Mouse (Mus musculus): ENCODE data around the gene Ggact. TPM values are rescaled to one million over a fixed set of nuclear protein-coding genes. Genes with fewer than 3 reads are reported as not detected.

Ggact gene
- total RNA-seq (2021): 10 to 100 TPM; 28.8 to 32.1 TPM

DNA sequence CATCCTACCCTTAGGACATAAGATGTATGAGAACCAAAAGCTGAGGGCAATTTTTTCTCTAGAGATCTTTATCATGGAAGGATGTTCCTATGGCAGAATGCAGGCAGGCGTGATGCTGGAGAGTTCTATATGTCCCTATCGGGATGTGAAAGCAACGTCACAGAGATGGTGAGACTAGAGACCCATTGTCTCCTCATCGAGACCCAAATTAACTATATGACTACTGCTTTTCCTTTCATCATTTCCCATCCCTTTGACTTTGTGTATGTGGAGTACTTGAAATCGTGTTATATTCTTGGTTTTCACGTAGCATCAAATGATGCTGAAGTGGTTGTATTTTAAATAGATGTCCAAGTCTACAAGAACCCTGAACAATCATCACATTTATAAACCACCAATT is at the start of gene Ggact:
Gene Ggact, minus strand, starts transcription at position 101 of the 400 bp plus-strand sequence.
- DNase-seq (ENCODE audit: low spot score in 2 of 2): no peak
- intact Hi-C loops (cut with DNase I): no loop called here

DNA sequence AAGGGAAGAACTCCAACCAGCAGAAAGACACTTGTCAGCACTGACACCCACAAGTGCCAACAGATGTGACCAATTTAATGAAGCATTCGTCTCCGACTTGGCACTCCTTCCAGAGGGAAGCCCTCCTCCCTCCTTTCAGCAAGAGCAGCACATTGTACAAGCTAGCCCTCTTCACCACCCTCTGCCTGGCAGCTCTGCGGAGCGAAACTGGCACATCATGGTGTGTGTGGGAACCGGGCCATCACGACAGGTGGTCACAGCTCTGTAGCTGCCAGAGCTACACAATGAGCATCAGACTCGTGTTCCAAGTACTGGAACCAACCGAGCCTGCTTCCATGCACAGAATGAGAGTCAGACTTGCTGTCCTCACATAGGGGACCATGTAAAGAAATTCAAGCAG is 44.4 kb upstream of the Ggact start:
- peak; percentile 88 to 91 for DNase-seq (ENCODE audit: low spot score in 2 of 2)
- intact Hi-C loops (cut with DNase I): no loop called here

DNA sequence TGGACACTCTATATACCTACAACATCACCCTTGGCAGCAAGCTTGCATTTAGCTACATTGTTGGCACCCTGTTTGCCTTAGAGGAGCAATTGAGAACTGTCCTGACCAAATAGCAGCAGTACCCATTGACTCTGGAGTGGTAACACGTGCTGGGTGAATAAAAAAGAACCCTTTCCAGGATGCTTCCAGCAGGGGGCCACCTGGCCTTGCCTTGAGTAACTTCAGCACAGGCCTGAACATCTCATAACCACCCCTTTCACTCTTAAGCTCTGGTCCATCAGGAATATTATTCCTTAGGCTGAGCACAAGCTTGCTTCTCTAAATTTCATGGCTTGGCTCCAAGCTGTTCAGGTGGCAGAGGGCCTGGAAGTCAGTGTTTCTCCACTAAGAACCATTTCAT is 39.8 kb upstream of the Ggact start:
- intact Hi-C loops (cut with DNase I): no loop called here
- peak; percentile 50 to 61 for DNase-seq (ENCODE audit: low spot score in 2 of 2)

DNA sequence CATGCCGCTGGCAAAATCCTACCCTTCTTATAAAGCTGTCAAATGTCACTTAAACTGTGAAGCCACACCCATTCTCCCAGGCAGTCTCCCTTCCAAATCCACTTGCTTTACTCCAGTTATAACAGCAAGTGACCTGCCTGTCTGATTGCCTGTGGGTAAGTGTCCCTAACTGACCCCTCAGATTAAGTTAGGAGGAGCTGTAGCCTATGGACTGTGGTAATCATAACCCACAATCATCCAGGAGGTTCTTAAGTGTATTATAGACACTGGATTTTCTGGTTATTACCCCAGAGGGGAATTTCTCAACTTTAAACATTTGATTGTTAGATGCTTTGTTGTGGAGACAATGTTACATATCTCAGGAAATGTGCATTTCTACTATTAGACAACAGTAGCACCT is 39.0 kb upstream of the Ggact start:
- intact Hi-C loops (cut with DNase I): no loop called here
- DNase-seq (ENCODE audit: low spot score in 2 of 2): no peak

DNA sequence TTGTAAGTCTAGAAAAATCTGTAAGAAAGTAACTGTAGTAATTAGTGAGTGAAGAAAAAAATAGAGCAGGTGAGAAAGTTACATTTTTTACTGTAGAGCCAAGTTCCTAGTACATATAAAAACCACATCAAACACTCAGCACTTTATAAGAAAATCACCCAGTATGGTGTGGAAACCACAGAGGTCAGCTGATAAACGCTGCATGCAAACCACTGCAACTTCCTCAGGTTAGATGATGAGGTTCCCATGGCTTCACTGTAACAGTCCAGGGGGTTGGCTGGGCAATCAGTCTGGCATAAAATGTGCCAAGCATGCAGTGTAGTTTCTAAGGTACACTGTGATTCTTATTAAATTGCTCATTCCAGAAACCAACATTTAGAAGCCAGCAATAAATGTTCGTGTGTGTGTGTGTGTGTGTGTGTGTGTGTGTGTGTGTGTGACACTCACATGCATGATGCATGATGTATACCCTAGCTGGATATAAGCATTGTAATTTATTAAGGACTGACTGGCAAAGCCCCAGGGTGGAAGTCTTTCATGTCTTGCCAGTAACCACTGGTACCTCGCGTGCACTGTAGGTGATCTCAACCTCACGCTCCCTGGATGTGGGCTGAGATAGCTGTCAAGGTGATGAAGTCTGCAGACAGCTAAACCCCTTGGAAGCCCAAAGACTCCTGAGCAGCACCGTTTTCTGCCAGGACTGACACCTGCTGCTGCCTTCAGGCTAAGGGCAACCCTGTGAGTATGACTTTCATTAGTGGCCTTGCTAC is 38.3 kb upstream of the Ggact start:
- DNase-seq (ENCODE audit: low spot score in 2 of 2): no peak
- intact Hi-C loops (cut with DNase I): no loop called here

DNA sequence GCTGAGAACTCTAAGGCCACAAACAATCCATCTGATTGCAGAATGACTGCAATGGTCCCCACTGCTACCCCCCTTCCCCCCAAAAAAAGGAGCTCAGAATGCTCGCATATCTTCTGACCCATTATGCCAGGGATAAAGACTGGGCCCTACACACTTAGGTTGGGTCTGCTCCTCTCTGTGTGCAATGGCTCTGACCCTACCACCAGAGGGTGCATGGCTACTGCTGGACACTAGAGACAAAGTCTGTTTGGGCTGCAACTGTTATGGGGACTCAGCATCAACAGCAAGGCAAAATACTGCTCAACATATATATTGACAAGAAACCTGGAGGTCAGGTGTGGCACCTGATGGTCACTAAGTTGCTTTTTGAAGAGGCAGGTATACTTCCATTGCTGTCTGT is 37.4 kb upstream of the Ggact start:
- DNase-seq (ENCODE audit: low spot score in 2 of 2): no peak
- intact Hi-C loops (cut with DNase I): no loop called here

DNA sequence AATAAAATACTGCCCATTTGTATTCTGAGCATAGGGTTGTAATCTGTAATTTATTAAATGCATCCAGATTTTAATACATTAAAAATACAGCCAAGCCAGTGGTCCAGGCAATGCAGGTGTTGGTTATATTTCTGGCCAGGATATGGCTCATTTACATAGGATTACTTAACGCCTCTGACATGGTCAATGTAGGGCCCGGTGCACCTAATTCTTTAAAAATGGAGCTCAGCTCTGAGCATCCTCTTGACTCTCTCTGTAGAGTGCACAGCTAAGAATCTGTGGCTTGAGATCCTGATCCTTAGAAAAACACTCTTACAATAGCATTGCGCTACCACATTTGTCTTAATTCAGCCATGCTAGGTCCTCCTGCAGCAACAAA is 29.9 kb upstream of the Ggact start:
- intact Hi-C loops (cut with DNase I): no loop called here
- no peak for DNase-seq (ENCODE audit: low spot score in 2 of 2)

DNA sequence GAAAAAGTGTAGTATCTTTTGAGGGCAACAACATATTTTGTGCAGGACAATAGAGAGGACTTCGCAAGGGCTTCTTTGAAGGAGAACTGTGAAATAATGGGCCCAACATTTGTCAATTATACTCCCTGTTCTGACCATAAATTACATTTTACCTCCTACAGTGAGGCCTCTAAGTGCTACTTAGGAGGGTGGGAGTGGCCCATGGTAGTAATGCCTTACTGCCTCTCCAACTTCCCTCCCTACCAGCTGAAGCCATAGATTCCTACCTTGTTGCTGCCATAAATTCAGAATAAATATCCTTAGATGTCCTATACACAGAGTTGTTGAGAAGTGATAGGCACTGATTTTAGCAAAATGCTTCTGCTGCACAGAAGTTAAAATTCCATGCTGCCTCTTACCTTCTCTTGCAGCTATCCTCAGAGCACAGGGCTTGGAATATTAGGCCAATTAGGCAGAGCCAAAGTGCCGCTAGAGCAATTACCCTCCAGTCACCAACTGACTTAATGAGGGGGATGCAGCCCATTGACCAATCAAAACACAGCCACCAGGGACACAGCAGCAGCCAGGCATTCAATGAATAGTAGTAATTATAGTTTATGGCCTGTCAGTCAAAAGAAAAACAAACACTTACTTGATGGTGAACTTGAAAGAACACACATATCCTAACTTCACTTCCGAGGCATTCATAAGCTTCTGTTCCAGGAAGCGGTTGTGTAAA is 29.4 kb upstream of the Ggact start:
- intact Hi-C loops (cut with DNase I): no loop called here
- DNase-seq (ENCODE audit: low spot score in 2 of 2): no peak

DNA sequence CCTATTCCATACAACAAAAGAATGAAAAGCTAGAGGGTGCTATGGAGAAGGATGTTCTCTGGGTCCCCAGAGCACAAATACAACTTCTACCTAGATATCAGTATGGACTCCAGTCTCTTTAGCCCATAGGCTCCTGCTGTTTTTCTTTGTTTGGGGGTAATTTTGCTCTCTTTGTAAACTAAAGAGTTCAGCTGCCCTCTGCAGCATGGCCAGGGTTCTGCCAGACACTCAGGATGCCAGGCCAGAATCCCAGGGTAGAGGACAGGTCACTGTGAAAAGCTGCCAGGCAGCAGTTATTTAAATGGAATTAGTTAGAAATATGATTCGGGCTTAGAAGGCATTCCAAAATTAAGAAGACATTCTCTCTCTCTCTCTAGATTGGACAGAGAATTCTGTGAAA is 22.9 kb upstream of the Ggact start:
- intact Hi-C loops (cut with DNase I): no loop called here
- DNase-seq (ENCODE audit: low spot score in 2 of 2): no peak

DNA sequence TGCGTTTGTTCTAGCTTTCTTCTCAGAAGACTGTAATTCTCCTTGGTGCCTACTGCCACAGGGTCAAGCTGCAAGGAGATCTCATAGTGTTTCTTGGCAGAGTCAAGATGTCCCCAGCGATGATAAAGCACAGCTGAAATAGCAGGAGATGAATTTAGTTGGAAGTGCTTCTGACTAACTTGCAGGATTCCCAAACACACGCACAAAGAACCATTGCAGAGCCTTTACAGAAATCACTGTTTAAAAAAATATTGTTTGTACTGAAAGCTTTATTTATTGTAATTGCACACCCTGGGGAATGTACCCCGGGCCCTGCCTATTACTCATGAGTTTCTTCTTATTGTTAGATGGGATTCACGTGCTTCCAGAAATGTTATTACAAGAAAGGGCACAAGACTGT is 6.5 kb upstream of the Ggact start:
- intact Hi-C loops (cut with DNase I): no loop called here
- DNase-seq (ENCODE audit: low spot score in 2 of 2): no peak

DNA sequence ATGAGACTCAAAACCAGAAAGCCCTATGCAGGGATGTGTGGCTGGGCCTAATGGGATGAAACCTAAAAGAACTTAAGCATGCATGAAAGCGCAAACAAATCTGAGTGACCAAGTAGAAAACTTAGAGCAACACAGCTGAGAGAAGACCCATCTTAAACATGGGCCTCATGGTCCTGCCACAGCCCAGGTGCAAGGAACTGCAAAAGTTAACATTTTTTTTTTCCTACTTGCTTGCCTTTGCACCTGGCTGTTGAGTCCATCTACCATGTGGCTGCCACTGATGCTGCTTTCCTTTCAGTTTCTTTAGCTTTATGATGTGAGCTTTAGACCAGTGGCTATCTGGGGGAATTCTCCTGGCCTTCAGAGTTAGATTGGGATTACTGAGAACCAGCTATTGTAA is 4.1 kb upstream of the Ggact start:
- no peak for DNase-seq (ENCODE audit: low spot score in 2 of 2)
- intact Hi-C loops (cut with DNase I): no loop called here

DNA sequence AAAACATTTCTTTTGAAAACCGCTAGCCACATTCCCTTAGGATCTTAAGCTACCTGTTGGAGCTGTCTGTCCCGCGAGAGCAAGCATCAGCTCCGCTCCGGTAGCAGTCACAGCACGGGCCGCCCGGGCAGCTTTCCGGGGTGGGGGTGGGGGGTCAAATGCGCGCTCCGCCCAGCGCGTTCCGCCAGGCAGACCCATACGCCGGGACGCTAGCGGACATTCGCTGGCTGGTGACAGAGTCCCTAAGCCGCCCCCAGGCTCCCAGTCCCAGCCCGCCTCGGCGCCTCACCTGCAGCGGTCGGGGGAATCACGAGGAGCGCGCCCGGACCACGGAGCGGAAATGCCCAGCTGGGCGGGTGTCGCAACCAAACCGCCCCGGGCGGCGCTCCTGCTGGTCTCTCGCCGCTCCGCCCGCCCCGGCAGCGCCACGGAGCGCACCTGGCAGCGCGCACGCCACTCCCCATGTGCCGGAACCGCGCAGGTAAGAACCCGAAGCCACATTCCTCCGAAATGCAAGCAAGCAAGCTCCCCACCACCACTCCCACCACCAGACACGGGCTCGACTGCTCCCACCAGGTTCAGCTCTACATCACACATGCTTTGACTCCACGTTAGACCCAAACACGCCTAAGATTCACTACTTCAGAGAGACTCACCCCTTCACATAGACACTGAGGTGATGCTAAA is 602 bp downstream of the Ggact start:
- intact Hi-C loops (cut with DNase I): no loop called here
- DNase-seq (ENCODE audit: low spot score in 2 of 2): peak; percentile 71 to 78

DNA sequence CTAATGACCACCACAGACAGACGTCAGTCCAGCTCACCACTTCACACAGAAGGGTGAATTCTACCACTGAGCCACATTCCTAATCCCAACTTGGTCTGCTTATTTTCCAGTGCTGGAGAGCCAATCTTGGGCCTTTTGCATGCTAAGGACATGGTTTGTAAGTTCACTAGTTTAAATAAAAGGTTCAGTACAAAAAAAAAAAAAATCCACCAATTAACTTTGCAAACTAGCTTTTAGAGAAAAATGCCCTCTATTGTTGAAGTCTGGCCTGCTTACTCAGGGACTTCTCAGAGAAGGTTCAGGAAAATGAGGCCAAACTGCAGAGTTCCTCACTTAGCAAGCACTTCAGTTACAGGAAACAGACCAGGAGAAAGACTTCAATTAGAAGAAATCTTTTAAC is 1.4 kb downstream of the Ggact start:
- DNase-seq (ENCODE audit: low spot score in 2 of 2): no peak
- intact Hi-C loops (cut with DNase I): no loop called here

DNA sequence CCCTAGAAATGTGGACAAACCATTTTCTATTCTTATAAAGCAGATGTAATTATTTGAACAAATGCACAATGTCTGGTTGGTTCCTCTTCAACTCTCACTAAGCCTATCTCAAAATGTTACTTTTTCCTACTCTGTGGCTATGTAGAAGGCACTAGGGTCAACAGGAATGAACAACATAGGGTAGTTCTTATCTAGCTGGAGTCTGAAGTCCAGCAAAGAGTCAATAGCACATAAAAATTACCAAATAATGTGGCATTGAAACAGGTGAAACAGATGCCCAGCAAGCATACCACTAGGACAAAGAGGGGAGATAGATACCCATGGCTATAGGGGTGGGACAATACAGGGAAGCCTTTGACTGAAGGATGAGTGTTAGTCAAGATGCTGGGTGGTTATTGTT is 2.3 kb downstream of the Ggact start:
- intact Hi-C loops (cut with DNase I): no loop called here
- no peak for DNase-seq (ENCODE audit: low spot score in 2 of 2)

DNA sequence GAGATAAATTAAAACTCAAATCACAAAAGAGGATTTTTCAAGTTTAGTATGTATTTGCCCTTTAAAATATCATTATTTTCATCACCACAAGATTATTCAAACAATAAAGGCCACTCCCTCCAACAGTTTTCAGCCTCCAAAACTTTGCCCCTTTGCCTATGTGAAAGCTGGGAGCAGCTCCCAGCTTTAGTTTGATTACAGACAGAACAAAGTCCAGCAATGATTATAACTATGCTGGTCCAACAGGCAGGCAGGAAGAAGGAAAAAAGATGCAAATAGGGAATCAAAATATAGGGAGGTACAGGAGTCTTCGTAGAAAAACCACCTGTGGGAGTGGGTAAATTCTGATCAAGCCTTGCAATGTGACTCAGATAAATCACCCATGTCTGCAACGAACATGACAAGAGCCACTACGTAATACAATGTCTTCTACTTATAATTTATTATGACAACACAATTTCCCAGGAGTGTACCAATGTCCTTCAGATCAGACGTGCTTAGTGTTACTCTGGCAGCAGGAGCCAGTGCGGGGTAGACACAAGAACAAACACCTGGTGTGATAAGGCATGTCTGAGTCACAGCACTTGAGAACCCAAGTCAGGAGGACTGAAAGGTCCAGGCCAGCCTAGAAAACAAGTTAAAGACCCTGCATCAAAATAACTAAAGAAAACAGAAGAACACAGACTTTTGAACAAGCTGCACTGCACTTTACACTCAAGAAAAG is 4.0 kb downstream of the Ggact start:
- intact Hi-C loops (cut with DNase I): no loop called here
- DNase-seq (ENCODE audit: low spot score in 2 of 2): no peak

DNA sequence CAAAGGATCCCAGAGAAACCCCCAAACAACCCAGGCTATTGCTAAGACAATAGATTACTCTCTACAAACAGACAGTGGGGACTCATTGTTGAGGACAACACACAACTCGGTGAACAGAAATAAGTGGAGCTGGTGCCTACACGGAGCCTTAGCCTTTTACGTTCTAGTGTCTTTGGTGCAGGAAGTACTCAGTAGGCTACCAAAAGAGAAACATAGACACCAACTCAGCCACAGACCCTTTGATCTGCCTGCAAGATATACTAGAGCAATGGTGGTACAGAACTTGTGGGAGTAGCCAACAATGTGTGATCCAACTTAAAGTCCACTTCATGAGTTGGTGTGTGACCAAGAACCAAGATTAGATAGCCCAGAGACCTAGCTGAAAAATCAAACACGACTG is 5.5 kb downstream of the Ggact start:
- no peak for DNase-seq (ENCODE audit: low spot score in 2 of 2)
- intact Hi-C loops (cut with DNase I): no loop called here

DNA sequence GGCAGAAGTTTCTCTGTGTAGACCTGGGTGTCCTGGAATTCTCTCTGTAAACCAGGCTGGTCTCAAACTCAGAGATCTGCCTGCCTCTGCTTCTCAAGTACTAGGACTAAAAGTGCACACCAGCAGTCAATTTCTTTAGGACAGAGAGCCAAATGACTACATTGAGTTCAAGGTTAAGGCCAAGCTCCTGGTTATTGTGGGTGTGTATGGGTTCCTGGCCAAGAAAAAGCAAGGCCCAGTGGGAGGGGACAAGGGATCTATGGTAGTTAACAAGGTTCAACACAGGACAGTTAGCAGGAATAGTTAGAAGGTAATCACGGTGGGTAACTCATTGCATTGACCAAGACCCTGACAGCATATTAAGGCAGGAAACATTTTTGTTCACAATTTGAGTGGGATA is 8.6 kb downstream of the Ggact start:
- intact Hi-C loops (cut with DNase I): no loop called here
- DNase-seq (ENCODE audit: low spot score in 2 of 2): no peak

DNA sequence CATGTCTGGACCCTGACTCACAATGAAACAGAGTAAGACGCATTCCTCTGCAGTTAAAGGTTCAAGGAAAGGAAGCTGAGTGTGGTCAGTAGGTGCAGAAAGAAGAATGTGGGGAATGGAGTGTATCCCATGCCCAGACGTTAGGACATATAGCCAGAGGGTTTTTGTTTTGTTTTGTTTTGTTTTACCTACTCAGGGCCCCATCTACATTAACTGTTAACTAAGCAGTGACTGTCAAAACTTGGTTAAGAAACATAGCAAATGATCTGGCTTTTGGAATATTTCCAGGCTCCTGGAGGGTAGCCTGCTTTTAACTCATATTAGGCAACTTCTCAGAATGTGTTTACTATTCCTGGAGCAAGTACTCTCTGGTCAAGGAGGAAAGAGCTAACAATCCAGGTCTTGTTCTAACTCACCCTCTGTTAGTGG is 9.6 kb downstream of the Ggact start:
- no peak for DNase-seq (ENCODE audit: low spot score in 2 of 2)
- intact Hi-C loops (cut with DNase I): no loop called here

DNA sequence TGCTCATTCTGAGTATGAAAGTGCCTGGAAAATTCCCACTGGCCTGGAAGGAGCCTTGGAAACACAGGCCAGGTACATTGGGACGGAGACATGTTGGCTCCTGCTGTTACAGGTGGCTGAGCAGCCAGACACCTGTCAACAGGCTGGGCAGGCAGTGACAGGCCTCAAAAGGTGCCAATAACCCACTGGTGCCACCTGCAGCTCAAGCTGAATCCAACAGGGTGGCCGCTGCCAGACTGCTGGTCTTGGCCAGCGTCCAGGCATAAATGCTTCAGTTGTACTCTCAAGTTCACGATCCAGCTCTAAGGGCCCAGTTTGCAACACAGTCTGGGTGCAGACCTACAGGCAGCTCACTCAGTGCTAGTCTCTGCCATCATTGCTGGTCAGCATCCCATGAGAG is 10.7 kb downstream of the Ggact start:
- intact Hi-C loops (cut with DNase I): no loop called here
- no peak for DNase-seq (ENCODE audit: low spot score in 2 of 2)

DNA sequence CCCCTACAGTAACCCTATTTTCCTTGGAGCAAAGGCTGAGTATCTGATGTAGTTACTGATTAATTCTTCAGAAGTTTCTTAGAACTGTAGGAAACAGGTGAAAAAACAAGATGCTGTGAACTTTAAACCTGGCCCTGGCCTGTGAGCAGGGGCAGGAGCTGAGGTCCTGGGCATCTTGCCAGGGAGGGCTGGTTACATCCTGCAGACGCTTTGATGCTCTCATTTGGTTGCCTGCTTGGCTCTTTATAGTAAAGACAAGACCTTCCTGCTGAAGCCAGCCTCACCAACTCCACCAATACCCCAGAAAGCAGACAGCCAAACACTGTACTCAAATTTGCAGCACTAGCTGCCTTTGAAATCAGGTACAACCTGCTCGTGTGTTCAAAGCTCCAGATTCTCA is 11.4 kb downstream of the Ggact start:
- DNase-seq (ENCODE audit: low spot score in 2 of 2): no peak
- intact Hi-C loops (cut with DNase I): no loop called here

Measured in left cerebral cortex, postnatal 36 days (tissue).